Mouse (Mus musculus) stomach, embryonic 16.5 days (tissue): ENCODE results near the gene Pnn. TPM values are rescaled to one million over a fixed set of nuclear protein-coding genes. Genes with fewer than 3 reads are reported as not detected.
"Not testable (repeated sequence)": the region's sequence is repeated elsewhere in the genome, so short reads cannot be mapped to it uniquely, and the experiment has no call there.

Source experiments
- ATAC-seq: fragments of 200-750 bp; cut with Nextera tagmentation; 2 replicates; pipeline ENCODE4 v1.8.0; 2017; ENCODE audit warnings: moderate number of reproducible peaks, moderate TSS enrichment; ENCODE audit not compliant: insufficient read depth, low FRiP score
- H3K27ac ChIP-seq: fragments of 300-500 bp; sonication (generic); 2 replicates; pipeline ENCODE4 v1.5.1; 2014; ENCODE audit warnings: low read length
- H3K27me3 ChIP-seq: fragments of 300-500 bp; sonication (generic); 2 replicates; pipeline ENCODE4 v1.6.1; 2014; ENCODE audit warnings: low read length, control low read depth, mixed read lengths; ENCODE audit not compliant: control insufficient read depth, insufficient read depth
- H3K36me3 ChIP-seq: fragments of 300-500 bp; sonication (generic); 2 replicates; pipeline ENCODE4 v1.6.1; 2014; ENCODE audit warnings: low read length; ENCODE audit not compliant: control insufficient read depth, insufficient read depth
- H3K4me1 ChIP-seq: fragments of 300-500 bp; sonication (generic); 2 replicates; pipeline ENCODE4 v1.6.1; 2014; ENCODE audit warnings: low read length, control low read depth, mixed read lengths; ENCODE audit not compliant: control insufficient read depth, insufficient read depth
- H3K4me2 ChIP-seq: fragments of 300-500 bp; sonication (generic); 2 replicates; pipeline ENCODE4 v1.6.1; 2014; ENCODE audit warnings: low read depth, low read length, mixed read lengths
- H3K4me3 ChIP-seq: fragments of 300-500 bp; sonication (generic); replicated peaks from 2 replicates; pipeline ENCODE4 v1.5.1; 2014; ENCODE audit warnings: mild to moderate bottlenecking, low read length
- H3K9ac ChIP-seq: fragments of 300-500 bp; sonication (generic); 2 replicates; pipeline ENCODE4 v1.6.1; 2014; ENCODE audit warnings: low read length
- H3K9me3 ChIP-seq: fragments of 300-500 bp; sonication (generic); replicated peaks from 2 replicates; pipeline ENCODE4 v1.6.1; 2016; ENCODE audit warnings: low read length, control low read depth; ENCODE audit not compliant: control insufficient read depth
- WGBS: fragments of 180-500 bp; shearing (Covaris S2); extraction: QIAGEN DNeasy Blood & Tissue Kit; methylation state at CpG from one replicate; pipeline ENCODE4 v1.1.7; 2014; 5-methylcytosine and 5-hydroxymethylcytosine counted together
- polyA plus RNA-seq: library from polyadenylated mRNA; unstranded; fragments of >200 nt; fragmentation: Nextera tagmentation; extraction: Ambion mirVana; gene quantifications from 2 replicates; pipeline ENCODE4 v1.2.1, GENCODE M21; 2015

Pnn gene
- polyA plus RNA-seq, 1 experiment from 2014 or later, result 85.6 TPM

GRCm38 (mm10) chr12:59052470-59052869 lies 14.2 kb upstream of the Pnn start:
- no peak overlapping the region for H3K27ac ChIP-seq
- no peaks in the 10 kb centered on the region for H3K4me1 ChIP-seq
- 89% methylated on average over 3 of the region's 3 CpGs for WGBS
- peaks cover 14% of the 10 kb centered on the region for H3K36me3 ChIP-seq
- H3K4me3 ChIP-seq, result no peak overlapping the region
- ATAC-seq, result no peak
- no peak overlapping the region for H3K9ac ChIP-seq
- H3K4me2 ChIP-seq, result no peak overlapping the region
- H3K27me3 ChIP-seq, result no peaks in the 10 kb centered on the region
- H3K9me3 ChIP-seq, result 0 out of 2 replicates have a peak, but pooled peaks cover 4% of the 10 kb centered on the region

- Histone ChIP-seq H3K4me2 (no peak overlapping the region), H3K27ac (no peak overlapping the region), H3K9ac (no peak overlapping the region), H3K36me3 (peaks cover 13% of the 10 kb centered on the region), H3K4me1 (no peaks in the 10 kb centered on the region), H3K9me3 (0 out of 2 replicates have a peak, but pooled peaks cover 4% of the 10 kb centered on the region), H3K4me3 (no peak overlapping the region), H3K27me3 (no peaks in the 10 kb centered on the region)
- ATAC-seq, result no peak
- WGBS, result 90% methylated on average over 5 of the region's 5 CpGs
Observed at GRCm38 (mm10) chr12:59053166-59053565, 13.5 kb upstream of the Pnn start.

- H3K4me3 ChIP-seq, result no peak overlapping the region
- 0 out of 2 replicates have a peak, but pooled peaks cover under 1% of the 10 kb centered on the region for H3K4me1 ChIP-seq
- ATAC-seq, result no peak
- no peaks in the 10 kb centered on the region for H3K27me3 ChIP-seq
- no peak overlapping the region for H3K9ac ChIP-seq
- H3K9me3 ChIP-seq, result 0 out of 2 replicates have a peak, but pooled peaks cover 4% of the 10 kb centered on the region
- H3K4me2 ChIP-seq, result no peak overlapping the region
- H3K27ac ChIP-seq, result no peak overlapping the region
- peaks cover 12% of the 10 kb centered on the region for H3K36me3 ChIP-seq
Observed at GRCm38 (mm10) chr12:59053976-59054375, 12.7 kb upstream of the Pnn start.

- Histone ChIP-seq H3K4me2 (no peak overlapping the region), H3K27ac (no peak overlapping the region), H3K36me3 (peaks cover 12% of the 10 kb centered on the region), H3K4me3 (no peak overlapping the region), H3K9ac (no peak overlapping the region), H3K9me3 (0 out of 2 replicates have a peak, but pooled peaks cover 4% of the 10 kb centered on the region), H3K27me3 (no peaks in the 10 kb centered on the region), H3K4me1 (peaks cover 9% of the 10 kb centered on the region; the same call in 1 of the 2 replicates)
- WGBS, result 72% methylated on average over 4 of the region's 4 CpGs
- ATAC-seq, result no peak
Observed at GRCm38 (mm10) chr12:59055196-59055850, 11.4 kb upstream of the Pnn start.

- WGBS, result 96% methylated on average over 11 of the region's 11 CpGs
- Histone ChIP-seq H3K4me3 (no peak overlapping the region), H3K27ac (no peak overlapping the region), H3K4me1 (peaks cover 10% of the 10 kb centered on the region; the same call in 1 of the 2 replicates), H3K4me2 (no peak overlapping the region), H3K36me3 (peaks cover 12% of the 10 kb centered on the region), H3K27me3 (no peaks in the 10 kb centered on the region), H3K9ac (no peak overlapping the region), H3K9me3 (0 out of 2 replicates have a peak, but pooled peaks cover 4% of the 10 kb centered on the region)
- ATAC-seq, result no peak
Observed at GRCm38 (mm10) chr12:59056222-59056621, 10.5 kb upstream of the Pnn start.

GRCm38 (mm10) chr12:59058242-59058641 lies 8.4 kb upstream of the Pnn start:
- H3K27me3 ChIP-seq, H3K4me1 ChIP-seq, H3K9ac ChIP-seq, H3K27ac ChIP-seq, H3K4me3 ChIP-seq, ATAC-seq, H3K4me2 ChIP-seq, H3K9me3 ChIP-seq: not testable (repeated sequence)
- 82% methylated on average over 5 of the region's 5 CpGs for WGBS
- H3K36me3 ChIP-seq, result peaks cover 12% of the 10 kb centered on the region

GRCm38 (mm10) chr12:59060322-59060721 lies 6.4 kb upstream of the Pnn start:
- 50% methylated on average over 4 of the region's 4 CpGs for WGBS
- Histone ChIP-seq H3K9me3 (0 out of 2 replicates have a peak, but pooled peaks cover 4% of the 10 kb centered on the region), H3K4me2 (peak overlapping the region; percentile 65), H3K27me3 (no peaks in the 10 kb centered on the region), H3K9ac (peak overlapping the region; percentile 98), H3K36me3 (peaks cover 12% of the 10 kb centered on the region), H3K4me3 (peak overlapping the region; percentile 77), H3K27ac (peak overlapping the region; percentile 86; the same call in 1 of the 2 replicates), H3K4me1 (peaks cover 10% of the 10 kb centered on the region; the same call in 1 of the 2 replicates)
- ATAC-seq, result no peak

GRCm38 (mm10) chr12:59060993-59061595 lies 5.6 kb upstream of the Pnn start, which contains the start of gene Trappc6b:
Gene Trappc6b (minus strand): TSS chr12:59061472.
- WGBS, result under 1% methylated on average over 49 of the region's 49 CpGs
- Histone ChIP-seq H3K4me2 (peak within 1 kb of the TSS; percentile 65), H3K9me3 (0 out of 2 replicates have a peak, but pooled peaks cover 3% of the 10 kb centered on the region), H3K4me1 (peaks cover 12% of the 10 kb centered on the region; the same call in 1 of the 2 replicates), H3K36me3 (peaks cover 9% of the 10 kb centered on the region), H3K27ac (peak within 1 kb of the TSS; percentile 86), H3K27me3 (no peaks in the 10 kb centered on the region), H3K9ac (peak within 1 kb of the TSS; percentile 98), H3K4me3 (peak within 1 kb of the TSS; percentile 77)
- ATAC-seq, result peak; percentile 96

- no peak for ATAC-seq
- WGBS, result 83% methylated on average over 8 of the region's 8 CpGs
Observed at GRCm38 (mm10) chr12:59064837-59065236, 1.8 kb upstream of the Pnn start.

More at GRCm38 (mm10) chr12:59064837-59065236, 1.8 kb upstream of the Pnn start:
- H3K4me2 ChIP-seq, result no peak overlapping the region
- H3K4me3 ChIP-seq, result no peak overlapping the region
- no peak overlapping the region for H3K27ac ChIP-seq
- H3K36me3 ChIP-seq, result peaks cover 10% of the 10 kb centered on the region; the same call in 1 of the 2 replicates
- no peaks in the 10 kb centered on the region for H3K27me3 ChIP-seq
- no peaks in the 10 kb centered on the region for H3K9me3 ChIP-seq
- peaks cover 12% of the 10 kb centered on the region for H3K4me1 ChIP-seq
- no peak overlapping the region for H3K9ac ChIP-seq
